Mouse (Mus musculus): Measurements from ENCODE around the gene Isyna1. TPM values are rescaled to one million over a fixed set of nuclear protein-coding genes. Genes with fewer than 3 reads are reported as not detected.

The Isyna1 gene
- polyA plus RNA-seq, 1 experiment: 81.9 TPM

DNA sequence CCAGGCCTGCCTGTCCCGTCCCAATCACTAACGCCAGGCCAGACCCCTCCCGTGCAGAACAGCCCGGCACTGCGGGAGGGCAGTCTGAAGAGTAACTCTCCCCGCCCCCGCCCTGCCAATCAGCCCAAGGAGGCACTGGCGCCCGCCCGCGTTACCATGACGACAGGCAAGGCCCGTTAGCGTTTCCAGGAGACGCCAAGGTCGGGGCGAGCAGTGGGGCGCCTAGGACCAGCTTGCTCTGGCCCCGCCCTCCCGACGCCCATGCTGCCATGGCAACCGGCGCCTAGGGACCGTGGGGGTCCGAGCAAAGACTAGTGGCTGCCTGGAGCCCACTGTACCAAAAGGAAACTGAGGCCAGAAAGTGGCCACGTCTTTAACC lies 7.1 kb downstream of the Isyna1 start:
- DNase-seq (ENCODE audit: extremely low spot score in 1 of 2, low spot score in 1 of 2): peak in 1 of 2 experiments; percentile 87

DNA sequence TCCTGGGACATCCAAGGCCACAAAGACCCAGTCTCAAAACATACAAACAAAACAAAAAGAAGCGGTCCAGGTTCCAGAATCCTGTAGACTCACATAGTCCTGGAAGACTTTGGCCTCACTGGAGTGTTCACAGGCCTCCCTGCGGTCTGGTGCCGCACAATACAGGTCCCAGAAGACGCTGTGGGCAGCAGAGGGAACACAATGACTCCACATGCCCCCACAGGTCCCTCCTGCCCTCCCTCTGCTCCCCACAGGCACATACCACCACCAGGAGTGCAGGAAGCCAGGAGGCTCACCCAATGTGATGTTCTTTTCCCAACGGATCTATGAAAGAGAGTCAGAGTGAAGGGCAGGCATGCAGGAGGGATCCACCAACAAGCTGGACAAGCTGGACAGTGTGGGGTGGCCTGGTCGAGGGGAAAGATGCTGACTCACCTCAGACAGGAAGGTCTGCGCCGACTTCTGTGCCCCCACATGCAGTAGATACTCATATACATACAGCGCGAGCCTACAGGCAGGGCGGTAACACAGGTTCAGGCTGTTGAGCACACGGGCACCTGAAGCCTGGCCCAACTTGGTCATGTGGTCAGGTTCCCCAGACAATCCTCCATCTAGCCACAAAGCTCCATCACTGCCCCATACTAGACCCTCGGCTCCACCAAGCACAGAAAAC lies 8.1 kb downstream of the Isyna1 start:
- DNase-seq (ENCODE audit: extremely low spot score in 1 of 2, low spot score in 1 of 2): no peak

DNA sequence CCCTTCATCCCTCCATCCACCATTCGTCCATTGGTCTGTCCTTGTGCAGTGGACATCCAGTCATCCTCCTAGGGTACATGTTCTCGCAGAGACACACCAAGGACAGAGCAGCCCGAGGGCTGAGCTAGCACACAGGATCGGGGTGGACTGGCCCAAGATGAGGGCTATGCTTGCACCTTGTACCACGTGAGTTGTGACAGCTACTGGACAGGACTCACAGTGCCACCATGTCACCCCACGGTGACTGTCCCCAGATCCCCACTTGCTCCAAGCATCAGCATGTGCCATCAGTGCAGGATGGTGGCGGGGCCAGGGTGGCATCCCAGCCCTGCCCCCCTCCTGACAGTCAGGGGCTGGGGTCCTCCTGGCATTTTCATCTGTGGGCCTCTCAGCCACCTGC lies 10.4 kb downstream of the Isyna1 start:
- DNase-seq (ENCODE audit: extremely low spot score in 1 of 2, low spot score in 1 of 2): no peak

DNA sequence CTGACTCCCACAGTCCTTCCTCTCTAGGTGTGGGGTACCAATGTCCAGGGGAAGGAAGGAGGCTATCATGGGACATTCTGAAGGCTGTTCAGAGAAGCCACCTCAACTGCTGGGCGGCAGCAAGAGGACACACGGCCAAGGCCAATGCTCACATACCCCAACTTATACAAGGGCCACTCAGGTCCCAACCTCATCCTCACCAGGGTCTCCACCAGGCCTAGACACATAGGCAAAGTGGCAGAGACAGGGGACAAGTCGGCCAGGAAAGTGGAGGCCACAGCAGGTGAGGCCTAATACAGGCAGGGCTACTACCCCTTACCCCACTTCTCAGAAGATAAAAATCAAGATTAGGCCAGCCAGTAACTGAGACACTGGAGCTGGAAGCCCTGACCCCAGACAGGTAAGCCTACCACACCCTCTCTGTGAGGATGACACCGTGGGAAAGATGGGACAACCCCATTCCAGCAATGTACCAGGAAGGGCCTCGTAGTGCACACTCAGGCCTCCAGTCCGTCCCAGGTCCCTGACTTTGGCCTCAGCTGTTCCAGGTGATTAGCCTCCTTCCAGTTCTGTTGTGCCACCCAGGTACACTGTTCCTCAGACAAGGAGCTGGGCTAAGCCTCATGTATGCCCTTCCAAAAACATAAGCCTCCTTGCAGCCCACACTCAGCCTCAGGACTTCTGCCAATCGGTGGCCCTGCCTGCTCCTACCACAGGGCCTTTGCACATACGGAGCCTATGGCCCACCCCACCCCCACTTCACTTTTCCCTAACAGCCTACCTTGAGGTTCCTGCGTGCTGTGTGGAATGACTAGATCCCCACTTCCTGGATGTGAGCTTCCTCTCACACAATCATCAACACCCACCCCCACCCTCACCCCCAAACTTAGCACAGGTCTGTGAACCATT lies 12.0 kb downstream of the Isyna1 start:
- no peak for DNase-seq (ENCODE audit: extremely low spot score in 1 of 2, low spot score in 1 of 2)

DNA sequence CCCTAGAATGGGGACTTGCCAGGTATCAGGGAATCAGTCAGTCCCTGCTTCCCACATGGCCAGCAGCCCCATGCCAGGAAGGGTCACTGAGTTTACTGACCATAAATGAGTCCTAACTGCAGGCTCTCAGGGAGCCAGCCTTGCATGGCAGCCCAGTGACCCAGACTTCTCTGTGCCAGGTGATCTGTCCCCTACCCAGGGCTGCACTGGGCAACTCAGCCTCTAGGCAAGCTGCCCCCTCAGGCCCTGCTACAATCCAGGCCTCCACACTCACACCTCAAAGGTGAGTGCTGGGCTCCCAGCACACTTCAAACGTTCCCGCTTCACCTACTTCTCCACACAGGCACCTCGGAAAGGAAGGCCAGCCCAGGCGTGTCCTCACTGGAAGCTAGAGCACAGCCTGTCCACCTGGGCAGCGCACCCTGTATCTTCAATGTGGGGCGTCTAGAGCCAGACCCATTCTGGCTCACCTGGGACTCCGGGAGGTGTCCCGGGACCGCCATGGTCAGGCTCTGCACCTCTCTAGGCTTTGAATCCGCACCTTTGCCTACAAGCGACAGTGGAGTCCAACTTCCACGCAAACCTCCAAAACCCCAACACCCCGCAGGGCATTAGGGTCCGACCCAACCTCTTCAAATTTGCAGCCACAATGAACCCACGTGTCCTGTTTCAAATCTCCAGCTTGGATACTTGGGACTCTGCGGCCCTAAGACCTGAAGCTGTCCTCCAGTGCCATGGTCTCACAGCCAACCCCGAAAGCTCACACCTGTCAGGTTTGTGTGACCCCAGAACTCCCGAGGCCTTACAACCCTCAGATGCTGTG lies 12.8 kb downstream of the Isyna1 start:
- DNase-seq (ENCODE audit: extremely low spot score in 1 of 2, low spot score in 1 of 2): no peak

DNA sequence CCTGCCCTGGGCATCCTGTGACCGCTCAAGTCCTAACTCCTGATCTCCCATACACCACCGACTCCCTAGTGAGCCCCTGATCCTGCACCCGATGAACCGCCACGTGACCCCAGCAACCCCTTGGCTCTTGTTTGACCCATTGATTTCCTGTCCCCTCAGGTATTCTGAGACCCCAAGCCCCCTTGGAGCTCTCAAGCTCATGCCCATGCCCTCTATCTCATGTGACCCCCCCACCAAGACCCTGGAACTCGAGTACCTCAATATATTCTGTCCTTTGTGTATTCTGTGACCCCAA lies 13.4 kb downstream of the Isyna1 start:
- no peak for DNase-seq (ENCODE audit: extremely low spot score in 1 of 2, low spot score in 1 of 2)

DNA sequence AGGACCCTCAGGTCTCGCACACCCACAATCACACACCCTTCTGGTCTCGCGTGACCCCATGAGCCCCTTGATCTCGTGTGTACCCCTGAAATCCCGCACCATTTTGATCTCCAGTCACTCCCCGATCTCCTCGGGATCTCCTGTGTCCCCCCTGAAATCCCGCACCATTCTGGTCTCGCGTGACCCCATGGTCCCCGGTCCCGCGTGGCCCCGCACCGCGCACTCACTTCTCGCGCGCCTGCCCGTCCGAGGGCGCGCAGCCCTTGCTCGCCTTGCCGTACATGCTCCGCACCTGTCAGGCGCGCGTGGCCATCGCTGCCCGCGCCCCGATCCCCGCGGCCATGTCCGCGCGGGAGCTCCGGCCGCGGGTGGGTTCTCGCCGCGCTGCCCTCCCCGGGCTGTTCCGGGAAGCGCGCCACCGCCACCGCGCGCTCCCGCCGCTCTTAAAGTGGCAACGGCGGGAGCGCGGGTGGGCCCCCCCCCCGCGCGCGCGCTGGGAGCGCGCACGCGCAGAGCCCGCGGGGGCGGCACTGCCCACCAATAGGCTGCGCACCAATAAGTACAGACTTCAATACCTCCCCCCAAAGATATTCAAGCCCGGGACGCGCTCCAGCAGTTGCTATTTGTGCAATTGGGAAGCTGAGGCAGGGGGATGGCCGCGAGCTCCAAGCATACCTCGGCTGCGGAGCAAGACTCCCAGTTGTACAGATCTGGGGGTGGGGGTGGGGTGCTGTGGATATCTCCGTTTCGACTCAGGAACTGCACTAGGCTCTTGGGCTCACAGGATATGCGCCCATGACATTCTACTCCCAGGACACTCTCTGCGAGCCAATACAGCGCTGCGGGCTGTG lies 13.9 kb downstream of the Isyna1 start:
- DNase-seq (ENCODE audit: extremely low spot score in 1 of 2, low spot score in 1 of 2): peak in 1 of 2 experiments; percentile 66

DNA sequence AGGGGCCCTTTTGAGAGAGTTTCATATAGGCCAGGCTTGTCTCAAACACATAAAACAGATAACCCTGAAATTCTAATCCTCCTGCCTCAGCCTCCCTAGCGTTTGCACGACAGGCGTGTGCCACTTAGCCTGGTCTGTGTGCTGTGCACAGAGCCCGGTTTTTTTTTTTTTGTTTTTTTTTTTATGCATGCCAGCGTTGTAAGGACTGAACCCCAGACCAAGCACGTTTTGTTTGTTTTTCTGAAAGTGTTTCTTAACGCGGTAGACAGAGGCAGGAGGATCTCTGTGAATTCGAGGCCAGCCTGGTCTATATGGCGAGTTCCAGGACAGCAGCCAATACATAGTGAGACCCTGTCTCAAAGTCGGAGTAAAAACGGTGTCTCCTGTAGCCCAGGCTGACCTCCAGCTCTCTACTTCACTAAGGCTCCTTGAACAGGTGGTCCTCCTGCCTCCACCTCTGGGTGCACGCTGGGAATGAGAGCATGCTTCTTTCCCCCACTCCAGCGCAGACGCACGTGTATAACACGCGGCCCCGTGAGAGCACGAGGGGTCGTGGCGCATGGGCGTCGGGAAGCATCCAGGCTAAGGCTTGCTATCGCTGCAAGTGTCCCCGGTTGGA lies 14.7 kb downstream of the Isyna1 start, which contains the start of gene Ssbp4:
TSS of gene Ssbp4 (minus strand) at position 124 of the 619 bp plus-strand sequence.
- no peak for DNase-seq (ENCODE audit: extremely low spot score in 1 of 2, low spot score in 1 of 2)

DNA sequence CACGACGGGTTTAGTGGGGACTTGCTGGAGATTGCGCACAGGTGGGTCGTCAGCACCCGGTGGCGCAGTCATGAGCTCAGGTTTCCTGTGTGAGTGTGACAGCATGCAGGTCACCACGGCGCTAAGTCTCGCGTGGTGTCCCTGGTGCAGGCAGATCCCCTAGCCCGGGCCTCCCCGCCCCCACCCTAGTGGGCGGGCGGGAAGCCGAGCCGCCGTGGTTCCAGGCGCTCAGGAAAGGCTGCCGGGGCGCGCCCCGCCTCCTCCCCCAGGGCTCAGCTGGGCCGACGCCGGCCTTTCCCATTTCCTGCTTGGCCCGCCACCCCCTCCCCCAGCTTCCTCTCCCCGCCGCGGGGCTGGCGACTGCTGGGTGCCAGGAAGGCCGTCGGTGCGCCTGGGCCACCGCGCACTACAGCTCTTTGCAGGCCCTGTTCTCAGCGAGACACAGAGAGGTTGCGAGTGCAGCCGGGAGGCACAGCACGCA lies 15.2 kb downstream of the Isyna1 start:
- DNase-seq (ENCODE audit: extremely low spot score in 1 of 2, low spot score in 1 of 2): peak in 1 of 2 experiments; percentile 60

DNA sequence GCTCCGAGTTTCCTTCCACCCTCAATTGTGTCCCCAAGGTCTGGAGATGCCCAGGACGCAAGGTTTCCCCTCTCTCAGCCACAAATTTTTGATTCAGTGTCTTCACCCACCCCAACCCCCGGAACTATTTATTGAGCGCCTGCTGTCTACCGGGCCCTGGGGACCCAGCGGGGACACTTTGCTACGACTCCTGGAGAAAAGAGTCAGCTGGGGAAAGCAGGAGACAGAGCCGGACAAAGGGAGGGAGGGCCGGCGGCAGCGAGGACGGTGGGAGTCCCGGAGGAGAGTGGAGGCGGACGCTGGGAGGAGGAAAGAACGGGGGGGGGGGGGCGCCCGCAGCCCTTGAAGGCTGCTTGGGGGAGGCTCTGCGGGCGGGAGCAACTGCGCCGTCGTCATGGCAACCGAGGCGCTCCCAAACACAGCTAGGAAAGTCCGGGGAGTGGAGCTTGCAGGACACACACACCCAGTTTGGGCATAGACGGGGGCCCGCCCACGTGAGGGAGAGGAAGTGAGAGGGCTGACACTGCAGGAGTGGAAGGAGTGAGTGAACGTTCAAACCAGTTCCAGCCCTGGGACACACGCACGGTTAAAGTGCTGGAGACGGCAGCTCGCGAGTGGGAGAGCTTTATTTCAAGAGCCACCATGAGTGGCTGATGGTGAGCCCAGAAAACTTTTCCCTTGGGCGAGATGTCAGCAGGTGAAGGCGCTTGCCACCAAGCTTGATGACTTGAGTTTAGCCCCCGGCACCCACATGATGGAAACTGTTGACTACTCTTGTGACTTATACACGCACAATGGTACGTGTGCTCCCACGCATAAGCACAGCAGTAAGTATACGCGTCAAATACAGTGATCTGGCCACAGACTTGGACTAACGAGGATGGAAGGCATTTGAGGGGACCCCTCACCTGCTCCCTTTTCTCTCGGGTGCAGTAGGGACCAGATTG lies 15.9 kb downstream of the Isyna1 start:
- DNase-seq (ENCODE audit: extremely low spot score in 1 of 2, low spot score in 1 of 2): peak; percentile 81 to 91

DNA sequence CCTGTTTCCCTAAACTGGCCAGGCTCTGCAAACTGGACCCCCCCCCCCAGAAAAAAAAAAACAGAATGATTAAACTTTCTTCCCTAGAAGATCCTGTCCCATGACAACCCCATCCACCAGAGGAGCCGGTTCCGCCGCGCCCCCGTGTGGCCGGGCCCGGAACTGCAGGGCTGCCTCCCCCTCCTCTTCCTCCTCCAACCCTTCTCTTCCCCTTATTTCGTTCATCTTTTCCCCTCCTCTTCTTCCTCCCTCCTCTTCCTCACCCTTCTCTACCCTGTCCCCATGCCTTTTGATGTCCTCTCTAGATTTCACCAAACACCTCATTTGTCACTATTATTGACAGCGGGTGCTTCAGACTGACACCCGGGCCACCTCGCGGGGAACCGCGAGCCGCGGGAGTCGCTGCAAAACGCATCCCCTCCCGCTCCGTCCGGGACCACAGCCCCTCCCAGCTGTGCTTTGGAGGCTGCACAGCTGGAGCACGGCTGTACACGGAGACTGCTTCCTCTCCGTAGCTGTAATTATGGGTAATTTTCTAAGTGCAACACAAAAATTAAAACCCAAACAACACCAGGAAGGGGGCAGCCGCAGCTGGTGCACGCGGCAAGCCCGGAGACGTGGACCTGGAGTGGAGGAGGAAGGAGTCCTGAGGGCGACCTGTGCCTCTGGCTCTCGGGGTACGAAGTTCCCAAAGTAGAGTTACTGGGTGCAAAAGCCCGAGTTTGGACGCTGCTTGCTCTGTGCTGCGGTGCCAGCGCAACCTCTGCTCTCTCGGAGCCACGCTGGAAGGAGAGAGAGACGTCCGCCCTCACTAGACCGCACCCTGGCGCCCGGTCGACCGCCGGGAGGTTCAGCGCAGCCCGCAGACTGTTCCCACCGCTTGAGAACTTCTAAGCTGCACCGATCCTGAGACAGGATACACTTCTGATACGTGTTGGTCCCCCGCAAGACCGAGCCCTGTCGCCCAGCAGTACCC lies 16.9 kb downstream of the Isyna1 start:
- DNase-seq (ENCODE audit: extremely low spot score in 1 of 2, low spot score in 1 of 2): peak in 1 of 2 experiments; percentile 85

DNA sequence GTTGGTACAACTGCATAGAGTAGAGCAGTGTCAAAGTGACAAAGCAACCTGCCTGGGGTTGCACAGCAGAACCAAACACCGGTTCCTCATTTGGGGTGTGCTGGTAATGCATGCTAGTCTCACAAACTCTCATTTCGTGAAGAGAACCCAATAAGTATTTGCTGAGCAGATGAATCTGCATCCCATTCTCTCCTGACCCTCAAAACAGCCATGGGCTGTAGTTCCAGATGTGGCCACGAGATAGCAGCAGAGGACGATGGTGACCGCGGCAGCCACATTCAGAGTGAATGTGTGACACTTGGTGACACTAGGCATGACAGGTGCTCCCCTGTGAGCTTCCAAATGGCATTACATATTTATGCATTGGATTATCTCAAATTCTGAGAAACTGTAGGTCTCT lies 17.7 kb downstream of the Isyna1 start:
- peak in 1 of 2 experiments; percentile 95 for DNase-seq (ENCODE audit: extremely low spot score in 1 of 2, low spot score in 1 of 2)

DNA sequence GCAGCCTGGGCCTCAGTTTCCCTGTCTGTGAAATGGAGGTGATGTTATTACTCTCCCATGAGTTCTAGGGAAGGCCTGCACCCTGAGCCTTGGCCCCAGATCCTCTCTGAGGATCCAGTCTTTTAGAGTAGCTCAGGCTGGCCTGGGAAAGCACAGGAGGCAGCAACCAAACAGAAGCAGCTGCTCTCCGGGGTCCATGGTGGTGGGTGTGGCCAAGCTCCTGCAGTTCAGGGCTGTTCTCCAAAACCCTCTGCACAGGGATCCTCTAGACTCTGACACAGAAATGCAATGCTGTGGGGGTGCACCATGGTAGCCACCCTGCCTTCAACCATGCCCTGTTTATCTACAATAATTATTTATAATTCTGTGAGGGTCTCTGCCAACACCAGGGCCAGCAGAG lies 19.6 kb downstream of the Isyna1 start:
- DNase-seq (ENCODE audit: extremely low spot score in 1 of 2, low spot score in 1 of 2): no peak

DNA sequence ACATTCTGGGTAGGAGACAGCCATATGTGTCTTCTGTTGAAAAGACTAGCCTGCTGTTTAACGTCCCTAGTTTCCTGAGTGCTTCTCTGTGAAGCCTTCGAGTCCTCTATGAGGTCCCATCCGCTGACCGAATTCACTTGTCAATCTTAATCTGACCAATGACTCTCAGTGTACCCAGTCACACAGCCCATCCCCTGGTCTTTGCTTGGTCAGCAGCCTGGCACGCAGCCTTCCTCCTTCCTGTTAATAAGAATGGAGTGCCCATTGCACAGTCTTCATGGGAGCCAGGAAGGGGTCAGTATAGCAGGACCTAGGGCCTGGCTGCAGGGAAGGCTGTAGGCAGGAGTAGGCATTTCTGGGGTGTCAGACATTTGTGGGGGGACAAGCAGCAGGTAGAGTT lies 20.3 kb downstream of the Isyna1 start:
- no peak for DNase-seq (ENCODE audit: extremely low spot score in 1 of 2, low spot score in 1 of 2)

DNA sequence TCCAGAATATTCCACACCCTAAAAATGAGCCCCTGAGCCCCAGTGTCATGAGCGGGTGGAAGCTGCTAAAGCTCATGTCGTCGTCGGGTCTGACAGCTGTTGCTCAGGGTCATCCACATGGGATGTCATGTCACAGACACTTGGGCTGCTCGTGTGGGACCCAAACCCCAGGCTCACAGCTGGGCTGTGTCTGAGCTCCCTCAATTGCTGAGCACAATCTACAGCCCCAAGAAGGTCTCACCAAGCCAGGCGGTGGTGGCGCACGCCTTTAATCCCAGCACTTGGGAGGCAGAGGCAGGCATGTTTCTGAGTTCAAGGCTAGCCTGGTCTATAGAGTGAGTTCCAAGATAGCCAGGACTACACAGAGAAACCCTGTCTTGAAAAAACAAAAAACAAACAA lies 21.1 kb downstream of the Isyna1 start:
- no peak for DNase-seq (ENCODE audit: extremely low spot score in 1 of 2, low spot score in 1 of 2)

DNA sequence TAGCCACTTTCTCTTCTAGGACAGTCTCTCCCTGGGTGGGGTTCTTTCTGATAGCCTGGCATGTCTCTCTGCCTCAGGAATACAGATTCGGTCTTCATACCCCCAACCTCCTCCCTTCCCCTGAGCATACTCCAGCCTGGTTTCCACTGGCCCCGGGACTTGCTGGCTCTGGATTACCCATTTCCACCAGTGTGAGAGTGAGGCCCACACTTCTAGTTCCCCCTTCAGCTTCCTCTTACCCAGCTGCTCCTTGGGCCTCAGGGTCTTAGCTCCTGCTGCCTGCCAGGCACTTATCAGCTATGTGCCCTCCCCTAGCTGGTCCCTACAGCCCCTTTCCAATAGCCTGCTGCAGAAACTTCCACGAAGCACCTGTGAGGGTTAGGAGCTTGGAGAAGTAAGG lies 21.7 kb downstream of the Isyna1 start, which contains the start of gene Lrrc25:
TSS of gene Lrrc25 (plus strand) at position 262 of the 400 bp plus-strand sequence.
- no peak for DNase-seq (ENCODE audit: extremely low spot score in 1 of 2, low spot score in 1 of 2)

DNA sequence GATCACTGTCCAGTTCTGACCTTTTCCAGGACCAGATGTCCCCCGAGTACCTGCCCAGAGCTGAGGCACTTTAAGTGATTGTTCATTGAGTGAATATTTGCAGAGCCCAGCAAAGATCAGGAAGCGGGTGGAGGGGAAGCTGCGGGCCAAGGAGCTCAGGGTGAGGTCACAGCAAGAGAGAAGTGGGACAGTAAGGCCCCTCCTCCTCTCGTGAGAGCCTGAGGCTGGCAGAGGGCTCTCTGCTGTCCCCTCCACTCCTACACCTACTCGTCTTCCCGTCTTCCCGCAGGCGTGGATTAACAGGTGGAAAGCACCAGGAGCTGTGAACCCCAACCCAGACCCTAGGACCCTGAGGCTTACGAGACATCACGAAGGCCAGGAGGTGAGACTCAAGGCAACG lies 22.5 kb downstream of the Isyna1 start:
- DNase-seq (ENCODE audit: extremely low spot score in 1 of 2, low spot score in 1 of 2): no peak

All from frontal cortex, adult 2 months (tissue).